Mouse (Mus musculus) limb, embryonic 11.5 days (tissue): ENCODE results near the gene Sgk2. TPM values are rescaled to one million over a fixed set of nuclear protein-coding genes. Genes with fewer than 3 reads are reported as not detected.

Experiments
- polyA plus RNA-seq: library from polyadenylated mRNA; unstranded; fragments of >200 nt; fragmentation: Nextera tagmentation; extraction: Ambion mirVana; gene quantifications from 2 replicates; pipeline ENCODE4 v1.2.1, GENCODE M21; 2014

Gene Sgk2
- polyA plus RNA-seq, 1 experiment from 2014 or later, result not detected

Other genes starting within 250 kb of the Sgk2 start
- gene Srsf6, start 55.8 kb upstream of the Sgk2 start, polyA plus RNA-seq, result 322 and 333 TPM in 2 replicates
- 0.04 and 0.17 TPM in 2 replicates for gene L3mbtl1, start 43.9 kb upstream of the Sgk2 start, polyA plus RNA-seq
- 52.5 and 55.8 TPM in 2 replicates for gene Ift52, start 30.0 kb downstream of the Sgk2 start, polyA plus RNA-seq
- 32.7 and 36.0 TPM in 2 replicates for gene Mybl2, start 67.4 kb downstream of the Sgk2 start, polyA plus RNA-seq
- not detected in 2 replicates for gene Gtsf1l, start 100.5 kb downstream of the Sgk2 start, polyA plus RNA-seq
- 2.1 TPM in 2 replicates for gene Tox2, start 215.8 kb downstream of the Sgk2 start, polyA plus RNA-seq